Mouse (Mus musculus) stomach, postnatal 0 days (tissue): ENCODE measurements around the gene Tmcc2.

Experiments used
- CTCF ChIP-seq: IDR thresholded peaks from 2 replicates; pipeline ENCODE4 v1.5.1; 2016; ENCODE audit warnings: antibody characterized with exemption, low read depth, mild to moderate bottlenecking, moderate library complexity
- EP300 ChIP-seq: optimal IDR thresholded peaks from 2 replicates; pipeline ENCODE3; 2016; ENCODE audit warnings: antibody characterized with exemption

DNA sequence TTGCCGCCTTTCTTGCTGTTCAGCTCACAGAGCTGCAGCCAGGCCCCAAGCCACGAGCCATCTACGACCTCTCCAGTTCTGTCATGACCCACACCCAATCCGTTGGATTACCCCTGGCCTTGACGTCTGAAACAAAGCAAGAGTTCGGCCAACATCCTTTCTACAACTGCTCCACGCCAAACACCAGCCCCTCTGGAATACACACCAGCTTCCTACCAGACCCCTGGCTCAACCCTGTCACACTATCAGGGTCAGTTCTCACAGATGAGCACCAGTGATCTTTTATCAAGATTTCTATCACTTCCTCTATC is 14.1 kb downstream of the Tmcc2 start:
- TF ChIP-seq CTCF: no peak
- no peak for TF ChIP-seq EP300
